Mouse (Mus musculus) liver, postnatal 0 days (tissue): Measurements from ENCODE around the gene Usp15.

Experiments used
- CTCF ChIP-seq: sonication (generic); IDR thresholded peaks from 2 replicates; pipeline ENCODE4 v1.5.1; 2016; ENCODE audit warnings: antibody characterized with exemption, low read depth
- EP300 ChIP-seq: IDR thresholded peaks from 2 replicates; pipeline ENCODE4 v1.6.1; 2016; ENCODE audit warnings: antibody characterized with exemption, low read depth, mild to moderate bottlenecking

- no peak for TF ChIP-seq EP300
- TF ChIP-seq CTCF: no peak
Observed at GRCm38 (mm10) chr10:123200996-123201395, 4.2 kb upstream of the Usp15 start.
